Mouse (Mus musculus) neutrophil, adult 83 days (primary cell): ENCODE data around the gene Trim32. TPM values are rescaled to one million over a fixed set of nuclear protein-coding genes. Genes with fewer than 3 reads are reported as not detected.

Experiments
- total RNA-seq, 2 experiments: library from RNA; stranded (reverse); gene quantifications; one replicate each; pipeline ENCODE4 v1.2.4; 2023

Trim32 gene
- 1 to 10 TPM; 1.9 to 3.8 TPM for total RNA-seq

GRCm38 (mm10) chr4:65604504-65605150, at the start of gene Trim32:
Trim32 (plus strand) TSS chr4:65604986.

